7 mouse cellular contexts compared by ENCODE assay signal in genomic region chr4:55294255-55294687, GRCm38 (mm10). TPM values are rescaled to one million over a fixed set of nuclear protein-coding genes. Genes with fewer than 3 reads are reported as not detected.
DNase-seq lines count a peak whose midpoint lies in the region; ATAC-seq lines count a peak whose summit lies in the region.

No protein-coding gene starts in this region.

- 1% methylated on average over 14 of the region's 14 CpGs for WGBS in lung, embryonic 16.5 days
- 0% methylated on average over 14 of the region's 14 CpGs for WGBS in embryonic facial prominence, embryonic 13.5 days
- WGBS in limb, embryonic 13.5 days, result under 1% methylated on average over 14 of the region's 14 CpGs

- H3K9me3 ChIP-seq in lung, embryonic 16.5 days (ENCODE audit: control insufficient read depth, low read length), result 0 out of 2 replicates have a peak, but pooled peaks cover 2% of the 10 kb centered on the region
- H3K9me3 ChIP-seq in embryonic facial prominence, embryonic 13.5 days, result no peaks in the 10 kb centered on the region
- H3K9me3 ChIP-seq in limb, embryonic 13.5 days, result no peaks in the 10 kb centered on the region

- H3K27ac ChIP-seq in lung, embryonic 16.5 days (ENCODE audit: low read length), result no peak overlapping the region
- peak overlapping the region; percentile 62 for H3K27ac ChIP-seq in embryonic facial prominence, embryonic 13.5 days
- H3K27ac ChIP-seq in limb, embryonic 13.5 days, result peak overlapping the region; percentile 52; the same call in 1 of the 2 replicates

- no peaks in the 10 kb centered on the region for H3K36me3 ChIP-seq in lung, embryonic 16.5 days (ENCODE audit: control insufficient read depth, insufficient read depth, low read length)
- H3K36me3 ChIP-seq in embryonic facial prominence, embryonic 13.5 days, result no peaks in the 10 kb centered on the region
- no peaks in the 10 kb centered on the region for H3K36me3 ChIP-seq in limb, embryonic 13.5 days

- ATAC-seq in lung, embryonic 16.5 days (ENCODE audit: low read depth), result peak; percentile 54; the same call in 1 of the 2 replicates
- ATAC-seq in embryonic facial prominence, embryonic 13.5 days (ENCODE audit: insufficient number of reproducible peaks, insufficient read depth, low FRiP score, low TSS enrichment, low read depth), result peak; percentile 56; the same call in 1 of the 2 replicates
- ATAC-seq in limb, embryonic 13.5 days (ENCODE audit: low FRiP score, low read depth), result peak; percentile 59; the same call in 1 of the 2 replicates

- peak overlapping the region; percentile 62 for H3K4me2 ChIP-seq in lung, embryonic 16.5 days (ENCODE audit: low read depth, low read length)
- H3K4me2 ChIP-seq in embryonic facial prominence, embryonic 13.5 days, result peak overlapping the region; percentile 66
- H3K4me2 ChIP-seq in limb, embryonic 13.5 days (replicated peaks), result peak overlapping the region; percentile 63

- peak overlapping the region; percentile 48 for H3K9ac ChIP-seq in lung, embryonic 16.5 days (ENCODE audit: low read length)
- peak overlapping the region; percentile 69 for H3K9ac ChIP-seq in embryonic facial prominence, embryonic 13.5 days
- peak overlapping the region; percentile 61 for H3K9ac ChIP-seq in limb, embryonic 13.5 days

- peak overlapping the region; percentile 42 for H3K4me3 ChIP-seq in lung, embryonic 16.5 days (ENCODE audit: low read length)
- H3K4me3 ChIP-seq in embryonic facial prominence, embryonic 13.5 days, result peak overlapping the region; percentile 42
- peak overlapping the region; percentile 35 for H3K4me3 ChIP-seq in limb, embryonic 13.5 days

- peaks cover 7% of the 10 kb centered on the region; the same call in 1 of the 2 replicates for H3K4me1 ChIP-seq in lung, embryonic 16.5 days (replicated peaks; ENCODE audit: control insufficient read depth, insufficient read depth, low read length)
- H3K4me1 ChIP-seq in embryonic facial prominence, embryonic 13.5 days, result peaks cover 22% of the 10 kb centered on the region
- peaks cover 18% of the 10 kb centered on the region for H3K4me1 ChIP-seq in limb, embryonic 13.5 days

- H3K27me3 ChIP-seq in lung, embryonic 16.5 days (ENCODE audit: control insufficient read depth, insufficient read depth, low read depth, low read length), result no peaks in the 10 kb centered on the region
- no peaks in the 10 kb centered on the region for H3K27me3 ChIP-seq in embryonic facial prominence, embryonic 13.5 days
- no peaks in the 10 kb centered on the region for H3K27me3 ChIP-seq in limb, embryonic 13.5 days

- no peak for DNase-seq in lung, postnatal 14 days
- DNase-seq in heart, postnatal 4 days, result peak; percentile 24
- peak; percentile 3 for DNase-seq in retina, adult 2 months (ENCODE audit: low read depth, low spot score)
- no peak for DNase-seq in spleen, adult 18-20 months

RNA-seq across cellular contexts. Expression of gene Rad23b, which starts 55.6 kb away (rescaled TPM):
- 57.8 and 68.7 TPM in 2 replicates for polyA plus RNA-seq in lung, embryonic 16.5 days (2015; fragmentation: Nextera tagmentation; extraction: Ambion mirVana)
- 83.1 and 86.4 TPM in 2 replicates for polyA plus RNA-seq in embryonic facial prominence, embryonic 13.5 days (2015; fragmentation: Nextera tagmentation; extraction: Ambion mirVana)
- total RNA-seq in heart, postnatal 4 days (2021), result 100 to 1,000 TPM; 141 to 161 TPM
- 79.1 and 90.8 TPM in 2 replicates for polyA plus RNA-seq in limb, embryonic 13.5 days (2015; fragmentation: Nextera tagmentation; extraction: Ambion mirVana)

Comparison
In these comparisons a context has a peak if more than half of its experiments do, and no peak if none do; other contexts are left out.
1. DNase-seq: peak in heart, postnatal 4 days (single experiment) and retina, adult 2 months (single experiment); none in lung, postnatal 14 days (single experiment) and spleen, adult 18-20 months (0 of 2).
2. Peak in every context shown above with its lines, with median percentiles within 50 percentile points of each other: ATAC-seq, H3K4me2 ChIP-seq, H3K4me3 ChIP-seq and H3K9ac ChIP-seq.